Comparison of ENCODE assay signal across 27 mouse cellular contexts in the genomic region with DNA sequence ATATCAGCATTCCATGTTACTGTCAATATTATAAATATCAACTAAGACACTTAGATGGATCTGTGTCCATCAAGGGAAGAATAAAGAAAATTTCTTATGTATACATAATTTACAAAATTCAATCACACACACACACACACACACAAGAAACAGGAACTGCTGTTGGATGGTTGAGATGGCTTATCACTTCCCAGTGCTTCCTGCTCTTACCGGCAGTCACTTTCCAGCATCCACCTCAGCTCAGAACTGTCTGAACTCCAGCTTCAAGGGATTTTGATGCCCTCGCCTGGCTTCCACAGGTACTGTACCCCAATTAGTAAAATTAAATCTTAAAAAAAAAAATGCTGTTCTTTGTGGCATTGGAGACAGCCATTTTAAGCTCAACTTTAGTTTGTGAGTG. TPM values are rescaled to one million over a fixed set of nuclear protein-coding genes. Genes with fewer than 3 reads are reported as not detected.
DNase-seq lines count a peak whose midpoint lies in the region; ATAC-seq and TF ChIP-seq lines count a peak whose summit lies in the region.
"Had no signal": no experiment of that assay in that cellular context is flagged by ENCODE, and none has a peak within 500 bp of the region (broad histone marks: within the 10 kb centered on the region; RNA-seq: fewer than 3 reads in every experiment).

No protein-coding gene starts in this region.

- H3K27me3 ChIP-seq in liver, embryonic 14.5 days (ENCODE audit: control insufficient read depth, insufficient read depth, low read length) = no peaks in the 10 kb centered on the region
- no peaks in the 10 kb centered on the region for H3K27me3 ChIP-seq in stomach, postnatal 0 days (ENCODE audit: control insufficient read depth, insufficient read depth, low read length)
- H3K27me3 ChIP-seq in thymus, adult 2 months (ENCODE audit: control insufficient read depth, insufficient read depth, low read length) = no peaks in the 10 kb centered on the region
- no peaks in the 10 kb centered on the region for H3K27me3 ChIP-seq in forebrain, embryonic 13.5 days
- H3K27me3 ChIP-seq: embryonic facial prominence, embryonic 12.5 days; forebrain, embryonic 15.5 days; heart, embryonic 13.5 days; liver, embryonic 13.5 days; midbrain, embryonic 12.5 days; stomach, embryonic 15.5 days had no signal

- H3K9ac ChIP-seq in liver, embryonic 14.5 days (replicated peaks) = no peak overlapping the region
- H3K9ac ChIP-seq in stomach, postnatal 0 days (ENCODE audit: low read length) = no peak overlapping the region
- no peak overlapping the region for H3K9ac ChIP-seq in forebrain, embryonic 13.5 days
- H3K9ac ChIP-seq: embryonic facial prominence, embryonic 12.5 days; forebrain, embryonic 15.5 days; heart, embryonic 13.5 days; liver, embryonic 13.5 days; midbrain, embryonic 12.5 days; stomach, embryonic 15.5 days had no signal

- no peak overlapping the region for H3K27ac ChIP-seq in liver, embryonic 14.5 days
- no peak overlapping the region for H3K27ac ChIP-seq in stomach, postnatal 0 days (replicated peaks)
- H3K27ac ChIP-seq in thymus, adult 2 months (ENCODE audit: control insufficient read depth, insufficient read depth, low read length) = no peak overlapping the region
- no peak overlapping the region for H3K27ac ChIP-seq in forebrain, embryonic 13.5 days
- H3K27ac ChIP-seq: embryonic facial prominence, embryonic 12.5 days; forebrain, embryonic 15.5 days; heart, embryonic 13.5 days; liver, embryonic 13.5 days; midbrain, embryonic 12.5 days; stomach, embryonic 15.5 days had no signal

- no peak for TF ChIP-seq EP300 in liver, embryonic 14.5 days (IDR thresholded peaks at IDR 0.05; ENCODE audit: low read depth)
- no peak for TF ChIP-seq EP300 in stomach, postnatal 0 days (optimal IDR thresholded peaks at IDR 0.05)

- no peak for ATAC-seq in CD4-positive, CD25-positive, alpha-beta regulatory T cell, adult 4 months
- ATAC-seq in liver, embryonic 14.5 days (ENCODE audit: insufficient read depth) = no peak
- ATAC-seq in common myeloid progenitor, adult 5-6 weeks (replicated peaks; ENCODE audit: low read depth, poor library complexity, severe bottlenecking) = peak; percentile 92
- no peak for ATAC-seq in stomach, postnatal 0 days (ENCODE audit: low FRiP score, low TSS enrichment)
- no peak for ATAC-seq in forebrain, embryonic 13.5 days
- ATAC-seq: activated CD4-positive, CD25-positive, alpha-beta regulatory T cell, adult 4 months; forebrain, embryonic 15.5 days had no signal

- 0 out of 2 replicates have a peak, but pooled peaks have one; percentile 16 for TF ChIP-seq CTCF in liver, embryonic 14.5 days (IDR thresholded peaks at IDR 0.05; ENCODE audit: low read depth)
- TF ChIP-seq CTCF in stomach, postnatal 0 days (IDR thresholded peaks at IDR 0.05; ENCODE audit: low read depth) = peak; percentile 18
- TF ChIP-seq CTCF in thymus, adult 2 months (IDR thresholded peaks at IDR 0.05; ENCODE audit: borderline replicate concordance, control insufficient read depth, extremely low read depth, insufficient read depth, low read length, poor library complexity) = no peak

- no peaks in the 10 kb centered on the region for H3K4me1 ChIP-seq in liver, embryonic 14.5 days (replicated peaks; ENCODE audit: control insufficient read depth in 2 of 2, insufficient read depth in 2 of 2, low read length in 1 of 2)
- no peaks in the 10 kb centered on the region for H3K4me1 ChIP-seq in stomach, postnatal 0 days (replicated peaks; ENCODE audit: control insufficient read depth, insufficient read depth)
- H3K4me1 ChIP-seq in thymus, adult 2 months (replicated peaks; ENCODE audit: control insufficient read depth, insufficient read depth, low read length) = no peaks in the 10 kb centered on the region
- no peaks in the 10 kb centered on the region for H3K4me1 ChIP-seq in forebrain, embryonic 13.5 days
- H3K4me1 ChIP-seq: embryonic facial prominence, embryonic 12.5 days; forebrain, embryonic 15.5 days; heart, embryonic 13.5 days; liver, embryonic 13.5 days; midbrain, embryonic 12.5 days; stomach, embryonic 15.5 days had no signal

- no peak overlapping the region for H3K4me2 ChIP-seq in liver, embryonic 14.5 days (ENCODE audit: low read depth)
- no peak overlapping the region for H3K4me2 ChIP-seq in stomach, postnatal 0 days (replicated peaks; ENCODE audit: low read depth)
- H3K4me2 ChIP-seq in forebrain, embryonic 13.5 days = no peak overlapping the region
- H3K4me2 ChIP-seq: embryonic facial prominence, embryonic 12.5 days; forebrain, embryonic 15.5 days; heart, embryonic 13.5 days; liver, embryonic 13.5 days; midbrain, embryonic 12.5 days; stomach, embryonic 15.5 days had no signal

- H3K9me3 ChIP-seq in liver, embryonic 14.5 days (ENCODE audit: control insufficient read depth, low read length) = no peaks in the 10 kb centered on the region
- no peaks in the 10 kb centered on the region for H3K9me3 ChIP-seq in stomach, postnatal 0 days (ENCODE audit: control insufficient read depth, low read length)
- no peaks in the 10 kb centered on the region for H3K9me3 ChIP-seq in forebrain, embryonic 13.5 days (replicated peaks)
- H3K9me3 ChIP-seq: embryonic facial prominence, embryonic 12.5 days; forebrain, embryonic 15.5 days; heart, embryonic 13.5 days; liver, embryonic 13.5 days; midbrain, embryonic 12.5 days; stomach, embryonic 15.5 days had no signal

- H3K4me3 ChIP-seq in liver, embryonic 14.5 days (ENCODE audit: insufficient read depth in 1 of 2, low read depth in 2 of 2, low read length in 2 of 2) = no peak overlapping the region
- H3K4me3 ChIP-seq in stomach, postnatal 0 days (ENCODE audit: low read depth, low read length) = no peak overlapping the region
- H3K4me3 ChIP-seq in thymus, adult 2 months (ENCODE audit: control insufficient read depth, insufficient read depth, low read length) = no peak overlapping the region
- H3K4me3 ChIP-seq in forebrain, embryonic 13.5 days = no peak overlapping the region
- H3K4me3 ChIP-seq: embryonic facial prominence, embryonic 12.5 days; forebrain, embryonic 15.5 days; heart, embryonic 13.5 days; liver, embryonic 13.5 days; midbrain, embryonic 12.5 days; stomach, embryonic 15.5 days had no signal

- TF ChIP-seq POLR2A in thymus, adult 2 months (IDR thresholded peaks at IDR 0.05; ENCODE audit: control insufficient read depth, extremely low read depth, insufficient read depth, low read length, poor library complexity) = no peak

- 20% methylated on average over 2 of the region's 2 CpGs for WGBS in liver, embryonic 14.5 days (ENCODE audit: insufficient replicate concordance)
- 52% methylated on average over 2 of the region's 2 CpGs for WGBS in stomach, postnatal 0 days
- 47% methylated on average over 2 of the region's 2 CpGs for WGBS in thymus, adult 2 months
- 74% methylated on average over 2 of the region's 2 CpGs for WGBS in forebrain, embryonic 13.5 days

- H3K36me3 ChIP-seq in liver, embryonic 14.5 days (replicated peaks; ENCODE audit: control insufficient read depth, insufficient read depth, low read depth) = no peaks in the 10 kb centered on the region
- H3K36me3 ChIP-seq in stomach, postnatal 0 days (ENCODE audit: control insufficient read depth, insufficient read depth, low read length) = no peaks in the 10 kb centered on the region
- no peaks in the 10 kb centered on the region for H3K36me3 ChIP-seq in thymus, adult 2 months (ENCODE audit: control insufficient read depth, insufficient read depth, low read length)
- H3K36me3 ChIP-seq in forebrain, embryonic 13.5 days (ENCODE audit: poor library complexity, severe bottlenecking) = no peaks in the 10 kb centered on the region
- H3K36me3 ChIP-seq: embryonic facial prominence, embryonic 12.5 days; forebrain, embryonic 15.5 days; heart, embryonic 13.5 days; liver, embryonic 13.5 days; midbrain, embryonic 12.5 days; stomach, embryonic 15.5 days had no signal

- DNase-seq in CD4-positive, CD25-positive, alpha-beta regulatory T cell, adult 2 months (ENCODE audit: low read depth, low spot score) = peak; percentile 7
- no peak for DNase-seq in liver, embryonic 14.5 days (ENCODE audit: low read depth in 3 of 3, low spot score in 3 of 3)
- no peak for DNase-seq in liver
- DNase-seq in stomach, postnatal 0 days (ENCODE audit: low spot score) = no peak
- DNase-seq in thymus, adult 2 months = no peak
- DNase-seq: adrenal gland, adult 8-10 months; cerebellum, adult 9-10 months; cerebellum, postnatal 36 days; embryo, embryonic 11 days; gastrocnemius, postnatal 25 days; heart, postnatal 10 days; kidney, adult 11 months; kidney, postnatal 36 days; left cerebral cortex, postnatal 4 days; liver, embryonic 13.5 days; lung, adult 2 months; right cerebral cortex, postnatal 25 days; thymus, postnatal 25 days had no signal

RNA-seq across cellular contexts. Expression of a gene that starts 26.7 kb away (rescaled TPM):
- 100 to 1,000 TPM; 113 to 135 TPM for polyA plus RNA-seq in CD4-positive, CD25-positive, alpha-beta regulatory T cell, adult 4 months (2017; shearing (Covaris generic))
- 23.3 and 45.1 TPM in 2 replicates for polyA plus RNA-seq in liver, embryonic 14.5 days (2012; rRNA removed)
- 93.6 and 98.9 TPM in 2 replicates for polyA plus RNA-seq in liver, embryonic 14.5 days (2014; fragmentation: Nextera tagmentation; extraction: Ambion mirVana)
- 254 and 263 TPM in 2 replicates for total RNA-seq in common myeloid progenitor, adult 5-6 weeks (2017)
- 130 and 138 TPM in 2 replicates for polyA plus RNA-seq in stomach, postnatal 0 days (2015; fragmentation: Nextera tagmentation; extraction: Ambion mirVana)
- 25.0 and 33.4 TPM in 2 replicates for polyA plus RNA-seq in thymus, adult 2 months (2012; rRNA removed)
- 220 and 233 TPM in 2 replicates for polyA plus RNA-seq in forebrain, embryonic 13.5 days (2015; fragmentation: Nextera tagmentation; extraction: Ambion mirVana)

RNA-seq across cellular contexts. Expression of a gene that starts 27.2 kb away (rescaled TPM):
- polyA plus RNA-seq in CD4-positive, CD25-positive, alpha-beta regulatory T cell, adult 4 months (2017; shearing (Covaris generic)) = 10 to 100 TPM; 12.0 to 13.9 TPM
- 3.0 and 3.2 TPM in 2 replicates for polyA plus RNA-seq in liver, embryonic 14.5 days (2012; rRNA removed)
- 1.1 and 1.5 TPM in 2 replicates for polyA plus RNA-seq in liver, embryonic 14.5 days (2014; fragmentation: Nextera tagmentation; extraction: Ambion mirVana)
- total RNA-seq in common myeloid progenitor, adult 5-6 weeks (2017) = 19.3 and 30.0 TPM in 2 replicates
- 3.7 and 4.3 TPM in 2 replicates for polyA plus RNA-seq in stomach, postnatal 0 days (2015; fragmentation: Nextera tagmentation; extraction: Ambion mirVana)
- polyA plus RNA-seq in thymus, adult 2 months (2012; rRNA removed) = 51.1 and 55.1 TPM in 2 replicates
- 4.2 and 5.9 TPM in 2 replicates for polyA plus RNA-seq in forebrain, embryonic 13.5 days (2015; fragmentation: Nextera tagmentation; extraction: Ambion mirVana)
